Mouse (Mus musculus) stomach, embryonic 14.5 days (tissue): Measurements from ENCODE around the gene Arid5b. TPM values are rescaled to one million over a fixed set of nuclear protein-coding genes. Genes with fewer than 3 reads are reported as not detected.

ENCODE experiments used
- ATAC-seq: fragments of 200-750 bp; cut with Nextera tagmentation; 2 replicates; pipeline ENCODE4 v1.8.0; 2017; ENCODE audit warnings: low read depth, moderate TSS enrichment; ENCODE audit not compliant: insufficient number of reproducible peaks, insufficient read depth, low FRiP score
- H3K27ac ChIP-seq: fragments of 300-500 bp; sonication (generic); 2 replicates; pipeline ENCODE4 v1.5.1; 2014; ENCODE audit warnings: mild to moderate bottlenecking, low read length, moderate library complexity, mixed read lengths
- H3K27me3 ChIP-seq: fragments of 300-500 bp; sonication (generic); 2 replicates; pipeline ENCODE4 v1.6.1; 2014; ENCODE audit warnings: low read length, control low read depth, mixed read lengths; ENCODE audit not compliant: control insufficient read depth, insufficient read depth
- H3K36me3 ChIP-seq: fragments of 300-500 bp; sonication (generic); 2 replicates; pipeline ENCODE4 v1.6.1; 2014; ENCODE audit warnings: mild to moderate bottlenecking, control low read depth, low read length, moderate library complexity, mixed read lengths; ENCODE audit not compliant: control insufficient read depth, insufficient read depth
- H3K4me1 ChIP-seq: fragments of 300-500 bp; sonication (generic); 2 replicates; pipeline ENCODE4 v1.6.1; 2014; ENCODE audit warnings: low read length, control low read depth, mixed read lengths; ENCODE audit not compliant: control insufficient read depth, insufficient read depth
- H3K4me2 ChIP-seq: fragments of 300-500 bp; sonication (generic); replicated peaks from 2 replicates; pipeline ENCODE4 v1.6.1; 2014; ENCODE audit warnings: low read depth, low read length, control low read depth
- H3K4me3 ChIP-seq: fragments of 300-500 bp; sonication (generic); 2 replicates; pipeline ENCODE4 v1.5.1; 2014; ENCODE audit warnings: low read depth, low read length, control low read depth
- H3K9ac ChIP-seq: fragments of 300-500 bp; sonication (generic); replicated peaks from 2 replicates; pipeline ENCODE4 v1.6.1; 2014; ENCODE audit warnings: low read depth, mild to moderate bottlenecking, control low read depth, low read length, moderate library complexity, mixed read lengths
- H3K9me3 ChIP-seq: fragments of 300-500 bp; sonication (generic); 2 replicates; pipeline ENCODE4 v1.6.1; 2016; ENCODE audit warnings: low read depth, low read length, control low read depth; ENCODE audit not compliant: control insufficient read depth
- WGBS: fragments of 180-500 bp; shearing (Covaris S2); extraction: QIAGEN DNeasy Blood & Tissue Kit; methylation state at CpG from one replicate; pipeline ENCODE4 v1.1.7; 2014; 5-methylcytosine and 5-hydroxymethylcytosine counted together
- polyA plus RNA-seq: library from polyadenylated mRNA; unstranded; fragments of >200 nt; fragmentation: Nextera tagmentation; extraction: Ambion mirVana; gene quantifications from 2 replicates; pipeline ENCODE4 v1.2.1, GENCODE M21; 2014

The Arid5b gene
- polyA plus RNA-seq, 1 experiment from 2014 or later = 40.8 TPM

GRCm38 (mm10) chr10:68126551-68126950 is 152.0 kb downstream of the Arid5b start:
- Histone ChIP-seq H3K36me3 (peaks cover 3% of the 10 kb centered on the region; the same call in 1 of the 2 replicates), H3K9ac (no peak overlapping the region), H3K4me3 (no peak overlapping the region), H3K27me3 (no peaks in the 10 kb centered on the region), H3K4me1 (0 out of 2 replicates have a peak, but pooled peaks cover 12% of the 10 kb centered on the region), H3K27ac (no peak overlapping the region; the same call in 1 of the 2 replicates), H3K4me2 (no peak overlapping the region), H3K9me3 (no peaks in the 10 kb centered on the region)
- WGBS = 87% methylated on average over 2 of the region's 2 CpGs
- no peak for ATAC-seq

DNA sequence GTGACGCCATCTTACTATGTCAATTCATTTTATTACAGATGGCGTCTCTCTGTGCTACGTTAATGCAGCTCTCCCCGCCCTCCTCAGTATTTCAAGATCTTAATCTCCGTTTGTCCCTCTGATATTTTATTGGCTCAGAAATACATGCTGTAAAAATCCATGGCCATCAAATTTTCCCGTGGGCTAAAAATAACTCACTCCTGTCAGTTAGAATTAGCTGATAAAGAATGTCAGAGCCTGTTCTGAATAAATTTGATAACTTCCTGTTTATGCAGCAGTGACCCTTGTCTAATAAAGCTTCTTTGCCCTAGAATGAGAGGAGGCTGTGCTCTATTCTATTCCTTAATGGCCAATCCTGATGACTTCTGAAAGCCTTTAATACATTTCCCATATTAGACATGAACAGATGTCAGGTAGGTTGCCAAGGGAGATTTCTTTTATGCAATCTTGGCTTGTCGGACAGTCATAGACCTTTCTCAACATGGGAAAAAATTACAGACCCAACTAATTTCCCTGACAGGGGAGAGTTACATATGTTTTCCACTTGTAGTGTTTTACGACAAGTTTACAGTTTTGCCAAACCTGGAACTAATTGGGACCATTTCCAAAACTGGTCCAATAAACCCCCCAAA is 152.5 kb downstream of the Arid5b start:
- no peaks in the 10 kb centered on the region for H3K9me3 ChIP-seq
- 0 out of 2 replicates have a peak, but pooled peaks cover 12% of the 10 kb centered on the region for H3K4me1 ChIP-seq
- H3K4me2 ChIP-seq = no peak overlapping the region
- WGBS = 55% methylated on average over 8 of the region's 8 CpGs
- H3K27ac ChIP-seq = no peak overlapping the region
- no peak for ATAC-seq
- no peak overlapping the region for H3K4me3 ChIP-seq
- no peak overlapping the region for H3K9ac ChIP-seq
- no peaks in the 10 kb centered on the region for H3K27me3 ChIP-seq
- peaks cover 3% of the 10 kb centered on the region for H3K36me3 ChIP-seq

GRCm38 (mm10) chr10:68124985-68125384 is 153.6 kb downstream of the Arid5b start:
- Histone ChIP-seq H3K4me1 (0 out of 2 replicates have a peak, but pooled peaks cover 12% of the 10 kb centered on the region), H3K9ac (no peak overlapping the region), H3K4me2 (no peak overlapping the region), H3K9me3 (no peaks in the 10 kb centered on the region), H3K4me3 (no peak overlapping the region), H3K27ac (no peak overlapping the region), H3K36me3 (peaks cover 7% of the 10 kb centered on the region), H3K27me3 (no peaks in the 10 kb centered on the region)
- no peak for ATAC-seq
- 86% methylated on average over 2 of the region's 2 CpGs for WGBS

- 0 out of 2 replicates have a peak, but pooled peaks cover 8% of the 10 kb centered on the region for H3K4me1 ChIP-seq
- no peak for ATAC-seq
- WGBS = 86% methylated on average over 4 of the region's 4 CpGs
- peaks cover 12% of the 10 kb centered on the region for H3K36me3 ChIP-seq
- no peak overlapping the region for H3K4me2 ChIP-seq
- H3K9ac ChIP-seq = no peak overlapping the region
- no peaks in the 10 kb centered on the region for H3K27me3 ChIP-seq
- no peak overlapping the region for H3K27ac ChIP-seq
- no peak overlapping the region for H3K4me3 ChIP-seq
- H3K9me3 ChIP-seq = no peaks in the 10 kb centered on the region
Measured at GRCm38 (mm10) chr10:68123446-68123845, 155.1 kb downstream of the Arid5b start.

GRCm38 (mm10) chr10:68121960-68122359 is 156.6 kb downstream of the Arid5b start:
- 84% methylated on average over 4 of the region's 4 CpGs for WGBS
- Histone ChIP-seq H3K4me2 (no peak overlapping the region), H3K4me3 (no peak overlapping the region), H3K27ac (no peak overlapping the region), H3K36me3 (peaks cover 12% of the 10 kb centered on the region), H3K4me1 (0 out of 2 replicates have a peak, but pooled peaks cover 3% of the 10 kb centered on the region), H3K9me3 (no peaks in the 10 kb centered on the region), H3K27me3 (no peaks in the 10 kb centered on the region), H3K9ac (no peak overlapping the region)
- no peak for ATAC-seq

- Histone ChIP-seq H3K4me3 (no peak overlapping the region), H3K36me3 (peaks cover 12% of the 10 kb centered on the region), H3K27ac (no peak overlapping the region), H3K27me3 (no peaks in the 10 kb centered on the region), H3K4me2 (no peak overlapping the region), H3K4me1 (0 out of 2 replicates have a peak, but pooled peaks cover 3% of the 10 kb centered on the region), H3K9ac (no peak overlapping the region), H3K9me3 (no peaks in the 10 kb centered on the region)
- 85% methylated on average over 2 of the region's 2 CpGs for WGBS
- no peak for ATAC-seq
Measured at GRCm38 (mm10) chr10:68121251-68121650, 157.3 kb downstream of the Arid5b start.

GRCm38 (mm10) chr10:68120011-68120410 is 158.5 kb downstream of the Arid5b start:
- WGBS = 82% methylated on average over 4 of the region's 4 CpGs
- peaks cover 12% of the 10 kb centered on the region for H3K36me3 ChIP-seq
- ATAC-seq = no peak

GRCm38 (mm10) chr10:68119285-68119684 is 159.3 kb downstream of the Arid5b start:
- WGBS = 72% methylated on average over 6 of the region's 6 CpGs
- H3K27ac ChIP-seq = no peak overlapping the region
- no peak overlapping the region for H3K4me2 ChIP-seq
- H3K27me3 ChIP-seq = no peaks in the 10 kb centered on the region
- no peaks in the 10 kb centered on the region for H3K9me3 ChIP-seq
- no peak overlapping the region for H3K9ac ChIP-seq
- peaks cover 9% of the 10 kb centered on the region for H3K36me3 ChIP-seq
- ATAC-seq = no peak
- no peaks in the 10 kb centered on the region for H3K4me1 ChIP-seq
- H3K4me3 ChIP-seq = no peak overlapping the region

More at GRCm38 (mm10) chr10:68120011-68120410, 158.5 kb downstream of the Arid5b start:
- no peak overlapping the region for H3K4me2 ChIP-seq
- H3K9ac ChIP-seq = no peak overlapping the region
- no peaks in the 10 kb centered on the region for H3K9me3 ChIP-seq
- no peak overlapping the region for H3K27ac ChIP-seq
- no peaks in the 10 kb centered on the region for H3K27me3 ChIP-seq
- H3K4me3 ChIP-seq = no peak overlapping the region
- H3K4me1 ChIP-seq = no peaks in the 10 kb centered on the region
